Mouse (Mus musculus): ENCODE results near the gene Il10ra. TPM values are rescaled to one million over a fixed set of nuclear protein-coding genes. Genes with fewer than 3 reads are reported as not detected.

Gene Il10ra
- total RNA-seq, 2 experiments from 2014 or later: 3.0 to 3.3 TPM

DNA sequence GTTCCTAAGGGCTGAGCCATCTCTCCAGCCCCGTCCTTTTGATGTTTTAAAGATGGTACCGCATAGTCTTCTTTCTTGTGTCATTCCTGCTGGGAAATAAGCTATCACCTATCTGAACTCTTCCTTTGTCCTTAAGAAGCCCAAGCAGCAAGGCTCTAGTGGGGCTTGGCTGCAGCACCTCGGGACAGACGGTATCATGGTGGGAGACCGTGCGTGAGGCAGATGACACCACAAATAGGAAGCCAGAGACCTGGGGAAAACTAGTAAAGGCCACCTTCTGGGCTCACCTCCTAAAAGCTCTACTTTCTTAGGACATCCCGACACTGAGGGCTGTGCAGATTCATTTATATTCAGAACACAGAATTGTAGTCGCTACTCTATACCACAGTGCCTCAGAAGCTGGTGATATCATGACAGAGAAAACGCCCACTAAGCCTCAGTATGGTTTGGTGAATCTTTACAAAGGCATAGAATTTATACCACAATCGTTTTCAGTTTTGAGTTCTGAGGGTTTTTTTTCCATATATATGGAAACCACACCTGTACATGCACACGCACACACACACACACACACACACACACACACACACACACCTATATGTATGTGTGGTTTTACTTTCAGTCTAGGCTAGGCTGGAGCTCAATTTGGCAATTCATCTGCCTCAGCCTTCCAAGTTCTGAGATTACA lies 22.7 kb upstream of the Il10ra start:
- no peak for DNase-seq (ENCODE audit: extremely low spot score in 1 of 2, low spot score in 2 of 2)
- no peak for TF ChIP-seq CTCF (IDR thresholded peaks at IDR 0.05)
- no peak overlapping the region for H3K27ac ChIP-seq
- no peak overlapping the region for H3K4me3 ChIP-seq
- intact Hi-C loops (cut with DNase I): no loop called here

DNA sequence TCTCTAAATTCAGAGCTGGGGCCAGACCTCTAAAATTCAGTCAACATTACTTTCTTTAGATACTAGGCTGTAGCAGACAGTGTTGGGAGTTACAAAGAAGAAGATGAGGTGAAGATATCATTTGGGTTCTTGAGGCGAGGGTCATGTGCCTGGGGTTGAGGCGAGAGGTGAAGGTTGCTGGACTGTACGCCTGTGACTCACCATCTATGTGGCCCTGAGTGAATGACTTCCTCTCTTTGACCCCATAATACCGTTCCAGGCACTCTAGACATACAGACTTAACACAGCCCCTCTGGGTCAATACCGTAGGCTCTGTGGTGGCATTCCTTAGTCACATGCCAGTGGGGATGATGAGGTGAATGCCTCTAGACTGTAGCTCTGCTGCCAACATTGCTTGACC lies 13.5 kb upstream of the Il10ra start:
- no peak for DNase-seq (ENCODE audit: extremely low spot score in 1 of 2, low spot score in 2 of 2)
- Histone ChIP-seq H3K27ac (no peak overlapping the region), H3K4me3 (no peak overlapping the region)
- intact Hi-C loops (cut with DNase I): no loop called here
- TF ChIP-seq CTCF (IDR thresholded peaks at IDR 0.05): no peak

DNA sequence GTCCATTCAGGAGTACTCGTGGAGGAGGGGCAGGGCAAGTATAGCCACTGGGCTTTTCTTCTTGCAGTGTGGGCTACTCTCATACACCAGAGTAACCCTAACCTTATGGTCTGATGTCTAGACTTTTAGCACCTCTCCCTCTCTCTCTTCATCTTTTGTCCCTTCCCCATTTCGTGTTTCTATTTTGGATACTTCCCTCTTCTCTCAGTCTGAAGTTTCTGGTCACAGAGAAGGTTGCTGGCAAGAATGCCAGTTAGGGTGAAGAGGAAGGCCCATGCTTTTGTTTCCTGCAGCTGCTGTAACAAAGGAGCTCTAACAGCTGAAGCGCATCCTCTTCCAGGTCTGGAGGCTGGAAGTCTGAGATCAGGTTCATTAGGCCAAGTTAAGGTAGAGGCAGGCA lies 11.9 kb upstream of the Il10ra start:
- Histone ChIP-seq H3K27ac (no peak overlapping the region), H3K4me3 (no peak overlapping the region)
- DNase-seq (ENCODE audit: extremely low spot score in 1 of 2, low spot score in 2 of 2): no peak
- intact Hi-C loops (cut with DNase I): no loop called here
- no peak for TF ChIP-seq CTCF (IDR thresholded peaks at IDR 0.05)

DNA sequence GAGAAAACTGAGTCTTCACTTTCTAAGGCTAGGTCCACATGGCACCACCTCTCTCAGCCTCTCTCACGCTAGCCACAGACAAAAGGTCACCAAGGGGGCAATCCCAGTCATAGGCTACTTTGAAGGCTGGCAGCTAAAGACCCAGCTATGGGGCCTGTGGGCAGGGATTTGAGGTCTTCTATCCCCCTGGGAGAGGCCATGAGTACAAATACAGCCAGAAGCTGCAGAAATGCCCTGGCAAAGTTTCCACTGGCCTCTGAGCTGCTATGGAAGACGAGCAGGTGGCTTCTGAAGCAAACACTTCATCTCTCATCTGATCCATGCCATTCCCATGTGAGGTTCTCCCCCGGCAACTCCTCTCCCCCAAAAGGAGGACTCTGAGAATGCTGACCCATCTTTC lies 11.1 kb upstream of the Il10ra start:
- intact Hi-C loops (cut with DNase I): no loop called here
- no peak for DNase-seq (ENCODE audit: extremely low spot score in 1 of 2, low spot score in 2 of 2)

DNA sequence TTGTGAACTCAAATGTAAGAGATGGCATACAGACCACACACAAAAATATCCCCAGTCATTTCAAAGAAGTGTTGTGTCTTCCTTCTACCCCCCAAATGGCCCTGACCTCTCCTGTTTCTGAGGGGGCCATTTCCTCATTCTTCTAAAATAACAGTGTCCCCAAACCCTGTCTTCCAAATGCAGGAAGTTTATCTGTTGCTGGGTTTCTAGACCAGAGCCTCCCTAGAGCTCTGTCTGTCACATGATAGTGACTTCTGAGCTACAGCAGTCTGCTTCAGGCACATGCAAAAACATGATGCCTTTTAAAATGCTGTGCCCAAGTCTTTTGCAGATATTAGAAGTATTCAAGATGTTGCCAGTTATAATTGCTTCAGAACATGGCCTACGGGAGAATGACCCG lies 5.7 kb upstream of the Il10ra start:
- TF ChIP-seq CTCF (IDR thresholded peaks at IDR 0.05): no peak
- intact Hi-C loops (cut with DNase I): no loop called here
- Histone ChIP-seq H3K4me3 (no peak overlapping the region), H3K27ac (no peak overlapping the region)
- DNase-seq (ENCODE audit: extremely low spot score in 1 of 2, low spot score in 2 of 2): no peak

More for the DNA sequence above, 11.1 kb upstream of the Il10ra start:
- no peak overlapping the region for H3K27ac ChIP-seq
- TF ChIP-seq CTCF (IDR thresholded peaks at IDR 0.05): no peak
- no peak overlapping the region for H3K4me3 ChIP-seq

DNA sequence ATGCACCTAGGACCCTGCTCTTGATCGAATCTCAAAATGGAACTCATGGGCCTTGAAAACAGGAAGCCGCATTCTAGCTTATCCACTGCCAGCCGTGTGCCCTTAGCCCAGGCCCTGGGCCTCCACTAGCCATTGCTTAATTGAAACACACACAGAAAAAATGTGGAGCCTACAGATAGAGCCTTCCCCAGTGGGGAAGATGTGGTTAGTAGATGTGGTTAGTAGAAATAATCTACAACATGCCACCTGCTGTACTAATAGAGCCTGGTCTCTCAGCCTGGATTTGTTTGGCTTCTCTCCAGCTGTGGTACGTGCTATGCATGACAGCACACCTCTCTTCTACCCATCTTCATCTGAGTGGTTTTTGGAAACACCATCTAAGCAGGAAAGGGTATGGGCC lies 5.3 kb upstream of the Il10ra start:
- H3K4me3 ChIP-seq: no peak overlapping the region
- no peak for DNase-seq (ENCODE audit: extremely low spot score in 1 of 2, low spot score in 2 of 2)
- no peak overlapping the region for H3K27ac ChIP-seq
- intact Hi-C loops (cut with DNase I): no loop called here
- no peak for TF ChIP-seq CTCF (IDR thresholded peaks at IDR 0.05)

DNA sequence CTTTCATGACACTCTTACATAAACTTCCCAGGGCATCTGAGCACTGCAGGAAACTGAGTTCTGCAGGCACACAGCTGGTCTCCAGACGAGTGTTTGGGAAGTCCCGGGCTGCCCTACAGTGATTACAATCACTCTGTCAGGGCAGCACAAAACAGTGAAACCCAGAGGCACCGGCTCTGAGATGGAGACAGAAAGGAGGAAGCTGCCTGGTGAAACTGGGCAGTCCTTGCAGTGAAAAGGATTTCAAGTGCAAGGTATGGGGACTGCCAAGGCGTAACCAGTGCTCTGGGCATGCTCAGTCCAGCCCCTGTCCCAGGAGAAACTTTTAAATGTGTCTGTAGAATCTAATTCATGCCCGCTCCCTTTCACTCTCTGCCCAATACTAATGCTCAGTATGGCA lies 3.3 kb upstream of the Il10ra start:
- no peak overlapping the region for H3K4me3 ChIP-seq
- no peak overlapping the region for H3K27ac ChIP-seq
- DNase-seq (ENCODE audit: extremely low spot score in 1 of 2, low spot score in 2 of 2): no peak
- intact Hi-C loops (cut with DNase I): no loop called here
- TF ChIP-seq CTCF (IDR thresholded peaks at IDR 0.05): no peak

DNA sequence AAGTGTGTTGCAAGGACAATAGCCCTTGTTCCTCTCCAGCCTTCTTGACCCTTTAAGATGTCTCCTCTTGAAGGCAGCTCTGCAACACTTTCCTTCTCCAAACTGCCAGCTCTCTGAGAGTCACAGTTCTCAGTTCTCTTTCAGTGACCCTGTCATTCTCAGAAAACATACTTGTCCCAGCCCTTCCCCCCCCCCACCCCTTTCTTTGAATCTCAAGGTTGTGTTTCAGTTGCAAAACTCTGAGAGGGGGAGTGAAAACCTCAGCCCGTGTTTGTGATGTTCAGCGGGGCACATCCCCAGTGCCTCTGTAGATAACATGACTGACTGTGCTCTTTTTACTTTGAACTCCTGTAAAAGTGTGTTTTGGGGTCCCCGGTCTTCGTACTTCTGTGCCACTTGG lies 870 bp downstream of the Il10ra start:
- intact Hi-C loops (cut with DNase I): no loop called here
- no peak for TF ChIP-seq CTCF (IDR thresholded peaks at IDR 0.05)
- Histone ChIP-seq H3K27ac (no peak overlapping the region), H3K4me3 (peak overlapping the region; percentile 56)
- no peak for DNase-seq (ENCODE audit: extremely low spot score in 1 of 2, low spot score in 2 of 2)

DNA sequence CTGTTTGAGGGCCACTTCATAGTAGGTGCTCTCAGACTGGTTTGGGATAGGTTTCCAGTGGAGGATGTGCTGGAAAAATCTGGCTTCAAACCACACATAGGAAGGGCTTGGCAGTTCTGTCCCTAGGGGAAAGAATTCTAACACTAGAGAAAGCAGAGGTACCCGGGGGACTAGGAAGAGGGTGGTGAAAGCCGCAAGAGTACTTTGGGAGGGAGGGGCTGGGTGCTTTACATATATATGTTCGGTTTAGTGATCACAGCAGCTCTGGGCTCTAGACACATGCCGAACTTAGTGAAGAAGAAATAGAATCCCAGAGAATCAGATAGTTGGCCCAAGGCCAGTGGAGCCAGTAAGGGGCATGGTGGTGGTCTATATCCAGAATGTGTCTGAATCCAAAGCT lies 1.9 kb downstream of the Il10ra start:
- DNase-seq (ENCODE audit: extremely low spot score in 1 of 2, low spot score in 2 of 2): no peak
- Histone ChIP-seq H3K27ac (no peak overlapping the region), H3K4me3 (no peak overlapping the region)
- no peak for TF ChIP-seq CTCF (IDR thresholded peaks at IDR 0.05)
- intact Hi-C loops (cut with DNase I): no loop called here

DNA sequence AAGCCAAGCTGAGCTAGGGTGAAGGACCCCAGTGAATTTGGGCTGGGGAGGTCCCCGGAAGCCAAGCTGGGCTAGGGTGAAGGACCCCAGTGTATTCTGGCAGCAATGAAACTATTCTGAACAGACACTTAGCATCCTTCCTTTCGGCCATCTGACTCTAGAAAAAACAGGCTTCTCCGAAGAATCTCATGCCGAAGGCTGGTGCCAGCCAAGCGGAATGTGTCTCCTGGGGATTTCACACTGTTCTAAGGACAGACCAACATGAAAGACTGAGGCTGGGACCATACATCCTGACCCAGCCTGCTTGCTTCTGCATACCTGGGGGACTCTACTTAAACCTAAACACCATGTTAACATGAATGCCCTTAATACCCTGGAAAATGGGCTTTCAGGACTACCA lies 7.1 kb downstream of the Il10ra start:
- DNase-seq (ENCODE audit: extremely low spot score in 1 of 2, low spot score in 2 of 2): no peak
- Histone ChIP-seq H3K4me3 (no peak overlapping the region), H3K27ac (no peak overlapping the region)
- intact Hi-C loops (cut with DNase I): no loop called here
- no peak for TF ChIP-seq CTCF (IDR thresholded peaks at IDR 0.05)

DNA sequence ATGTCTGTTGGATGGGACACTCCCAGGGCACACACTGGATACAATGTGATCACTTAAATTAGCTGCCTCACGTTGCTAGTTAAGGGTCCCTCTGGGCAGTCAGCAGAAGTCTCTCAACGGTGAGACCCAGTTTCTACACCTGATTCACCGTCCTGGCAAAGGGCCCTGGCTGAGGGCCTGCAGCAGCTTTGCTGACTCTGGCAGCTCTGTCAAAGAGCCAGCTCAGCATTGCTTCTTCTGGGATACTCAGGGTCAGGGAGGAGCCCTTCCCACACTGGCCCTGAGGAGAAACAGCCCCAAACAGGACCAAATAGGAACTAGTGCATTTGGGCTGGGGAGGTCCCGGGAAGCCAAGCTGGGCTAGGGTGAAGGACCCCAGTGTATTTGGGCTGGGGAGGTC lies 7.5 kb downstream of the Il10ra start:
- no peak overlapping the region for H3K4me3 ChIP-seq
- no peak overlapping the region for H3K27ac ChIP-seq
- DNase-seq (ENCODE audit: extremely low spot score in 1 of 2, low spot score in 2 of 2): no peak
- no peak for TF ChIP-seq CTCF (IDR thresholded peaks at IDR 0.05)
- intact Hi-C loops (cut with DNase I): no loop called here

DNA sequence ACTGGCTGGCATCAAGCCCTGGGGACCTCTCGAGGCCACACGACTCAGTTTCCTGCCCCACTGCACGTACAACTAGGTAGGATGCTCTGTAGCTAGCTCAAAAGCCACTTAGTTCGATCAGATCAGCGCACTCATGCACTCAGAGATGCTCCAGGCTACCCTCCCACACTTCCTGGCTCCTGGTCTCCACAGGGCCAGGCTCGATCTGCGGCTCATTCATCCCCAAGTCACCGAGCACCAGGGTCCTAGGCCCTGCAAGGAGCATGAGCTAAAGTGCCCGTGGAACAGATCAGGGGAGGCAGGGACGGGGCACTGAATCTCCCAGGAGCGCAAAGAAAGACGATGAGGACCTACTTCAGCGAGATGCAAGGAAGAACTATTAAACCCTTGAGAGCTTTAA lies 9.9 kb downstream of the Il10ra start:
- TF ChIP-seq CTCF (IDR thresholded peaks at IDR 0.05): no peak
- intact Hi-C loops (cut with DNase I): no loop called here
- H3K4me3 ChIP-seq: no peak overlapping the region

DNA sequence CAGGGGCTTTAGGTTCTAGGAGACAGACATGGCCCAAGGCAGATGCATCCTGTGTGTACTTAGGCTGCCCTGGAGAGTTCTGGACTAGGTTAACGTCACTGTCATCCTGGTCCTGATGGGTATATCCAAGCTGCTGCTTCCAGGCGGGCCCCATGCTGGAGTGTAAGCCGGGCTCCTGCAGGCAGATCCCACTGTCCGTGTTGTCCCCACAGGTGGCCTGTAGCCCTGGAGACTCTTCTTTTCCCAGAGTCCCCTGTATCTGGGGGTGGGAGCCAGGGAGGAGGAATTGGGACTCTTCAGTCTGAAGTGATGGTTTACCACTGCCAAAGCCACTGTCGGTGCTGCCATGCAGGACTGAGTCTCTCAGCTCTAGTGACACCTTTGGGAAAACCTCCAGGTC lies 13.0 kb downstream of the Il10ra start:
- DNase-seq (ENCODE audit: extremely low spot score in 1 of 2, low spot score in 2 of 2): no peak
- Histone ChIP-seq H3K4me3 (no peak overlapping the region), H3K27ac (no peak overlapping the region)
- intact Hi-C loops (cut with DNase I): no loop called here
- no peak for TF ChIP-seq CTCF (IDR thresholded peaks at IDR 0.05)

More for the DNA sequence above, 9.9 kb downstream of the Il10ra start:
- DNase-seq (ENCODE audit: extremely low spot score in 1 of 2, low spot score in 2 of 2): no peak
- no peak overlapping the region for H3K27ac ChIP-seq
